Mouse (Mus musculus) retina, adult 2 months (tissue): ENCODE measurements around the gene Rom1.
"Not testable (repeated sequence)": the region's sequence is repeated elsewhere in the genome, so short reads cannot be mapped to it uniquely, and the experiment has no call there.

Experiments used
- DNase-seq: peaks from one replicate; pipeline ENCODE4 v3.0.0-alpha.2; 2012; ENCODE audit warnings: low read depth, low spot score

Rom1 gene

GRCm38 (mm10) chr19:8929224-8930088, at the start of gene Rom1, which contains the start of gene Eml3:
TSS of gene Rom1 (minus strand) at chr19:8929356.
TSS of gene Eml3 (plus strand) at chr19:8929552.
- DNase-seq, result peak; percentile 99

- DNase-seq, result peak; percentile 22
These were observed 47.4 kb upstream of the Rom1 start for GRCm38 (mm10) chr19:8976535-8976934.

GRCm38 (mm10) chr19:8975491-8975890, 46.3 kb upstream of the Rom1 start:
- DNase-seq, result no peak

DNA sequence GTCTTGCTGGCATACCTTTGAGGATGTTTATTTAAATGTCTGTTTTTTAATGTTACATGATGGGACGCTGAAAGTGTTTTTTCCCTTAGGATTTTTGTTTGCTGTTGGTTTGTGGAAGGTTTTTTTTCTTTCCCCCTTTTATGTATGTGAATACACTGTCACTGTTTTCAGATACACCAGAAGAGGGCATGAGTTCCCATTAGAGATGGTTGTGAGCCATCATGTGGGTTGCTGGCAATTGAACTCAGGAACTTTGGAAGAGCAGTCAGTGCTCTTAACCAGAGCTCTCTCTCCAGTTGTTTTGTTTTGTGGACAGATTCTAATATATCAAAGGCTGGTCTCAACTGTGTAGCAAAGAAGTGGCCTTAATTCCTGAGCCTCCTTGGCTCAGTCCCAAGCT, 45.5 kb upstream of the Rom1 start:
- DNase-seq, result no peak

GRCm38 (mm10) chr19:8972491-8972890, 43.3 kb upstream of the Rom1 start:
- DNase-seq, result not testable (repeated sequence)

DNA sequence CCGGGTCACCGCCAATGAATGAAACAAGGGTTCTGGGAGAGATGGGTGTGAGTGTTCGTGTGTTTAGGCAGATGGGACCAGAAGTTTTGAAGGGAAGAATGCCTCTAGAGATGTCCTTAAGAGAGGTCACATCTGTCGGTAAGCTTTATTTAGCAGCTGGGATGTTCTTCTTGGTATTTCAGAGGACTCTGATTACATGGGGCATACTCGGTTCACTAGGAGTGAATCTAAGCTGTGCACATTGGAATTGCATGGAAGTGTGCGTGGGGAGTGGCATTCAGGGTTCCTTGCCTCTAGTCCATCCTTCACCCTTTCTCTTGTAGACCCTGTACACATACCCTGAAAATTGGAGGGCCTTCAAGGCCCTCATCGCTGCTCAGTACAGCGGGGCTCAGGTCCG, 38.7 kb upstream of the Rom1 start:
- no peak for DNase-seq

- DNase-seq, result no peak
These were observed 38.2 kb upstream of the Rom1 start for GRCm38 (mm10) chr19:8967373-8967743.

- DNase-seq, result peak; percentile 95
These were observed 37.6 kb upstream of the Rom1 start, which contains the start of gene Eef1g for GRCm38 (mm10) chr19:8966590-8967372. TSS of gene Eef1g (plus strand) at chr19:8967041.

DNA sequence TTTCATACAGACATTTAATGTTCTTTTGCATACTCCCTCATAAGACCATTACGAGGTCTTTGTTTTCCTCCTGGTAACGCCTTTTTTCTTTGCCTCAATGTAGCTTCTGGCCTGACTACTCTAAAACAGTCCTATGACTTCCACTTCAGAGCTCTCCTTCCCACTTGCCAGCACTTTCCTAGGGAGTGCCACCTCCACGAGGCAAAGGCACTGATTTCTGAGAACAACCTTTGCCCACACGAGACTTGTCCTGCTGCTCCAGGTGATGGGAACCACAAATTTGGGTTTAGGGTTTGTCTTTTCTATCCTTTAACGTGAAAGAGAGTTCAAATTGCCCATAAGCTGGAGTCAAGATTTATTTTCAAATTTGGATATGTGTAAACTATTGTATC, 37.0 kb upstream of the Rom1 start:
- no peak for DNase-seq

GRCm38 (mm10) chr19:8965771-8966170, 36.6 kb upstream of the Rom1 start:
- no peak for DNase-seq

- no peak for DNase-seq
These were observed 35.9 kb upstream of the Rom1 start for GRCm38 (mm10) chr19:8965075-8965474.

- DNase-seq, result no peak
These were observed 33.1 kb upstream of the Rom1 start for GRCm38 (mm10) chr19:8962256-8962655.

- no peak for DNase-seq
These were observed 25.0 kb upstream of the Rom1 start for GRCm38 (mm10) chr19:8954171-8954570.

DNA sequence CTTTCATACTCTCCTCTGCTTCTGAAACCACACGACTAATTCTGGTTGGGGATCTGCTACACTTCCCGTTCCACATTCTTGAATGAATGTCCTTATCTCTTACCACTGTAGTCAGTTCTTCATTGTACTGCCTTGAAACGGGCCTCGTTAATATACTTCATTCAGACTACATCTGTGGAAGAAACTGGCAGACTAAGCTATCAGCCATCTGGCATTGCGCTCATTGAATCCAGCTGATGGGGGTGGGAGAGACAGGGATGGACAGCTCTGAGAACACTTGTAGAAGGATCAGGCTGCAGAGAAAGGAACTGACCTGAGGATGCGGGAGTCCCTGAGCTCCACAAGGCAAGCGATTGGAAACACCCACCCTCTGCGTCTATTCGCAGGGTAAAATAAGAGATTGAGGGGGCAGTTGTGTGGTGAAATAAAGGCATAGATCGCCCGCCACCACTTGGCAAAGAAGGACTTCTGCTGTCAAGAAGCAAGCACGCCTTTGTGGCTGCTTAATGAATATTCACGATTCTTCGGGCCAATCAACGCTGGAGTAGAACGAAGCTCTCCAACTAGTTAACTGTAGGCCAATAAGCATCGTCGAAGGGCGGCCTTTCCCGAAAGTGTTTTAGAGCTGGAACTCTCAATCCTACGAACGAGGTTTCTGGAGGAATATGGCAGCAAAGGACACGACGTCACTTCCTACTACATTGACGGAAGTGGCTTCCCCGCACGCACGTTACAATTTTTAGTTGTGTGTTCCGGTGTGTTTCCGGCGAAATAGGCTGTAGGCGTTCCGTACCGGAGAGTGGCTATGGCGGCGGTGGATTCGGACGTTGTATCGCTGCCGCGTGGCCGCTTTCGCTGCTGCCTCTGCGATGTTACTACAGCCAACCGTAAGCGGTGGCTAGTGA, 24.2 kb upstream of the Rom1 start, which contains the start of gene Tut1:
Tut1 (plus strand) TSS at position 713 of the 905 bp plus-strand sequence.
- DNase-seq, result peak; percentile 87

DNA sequence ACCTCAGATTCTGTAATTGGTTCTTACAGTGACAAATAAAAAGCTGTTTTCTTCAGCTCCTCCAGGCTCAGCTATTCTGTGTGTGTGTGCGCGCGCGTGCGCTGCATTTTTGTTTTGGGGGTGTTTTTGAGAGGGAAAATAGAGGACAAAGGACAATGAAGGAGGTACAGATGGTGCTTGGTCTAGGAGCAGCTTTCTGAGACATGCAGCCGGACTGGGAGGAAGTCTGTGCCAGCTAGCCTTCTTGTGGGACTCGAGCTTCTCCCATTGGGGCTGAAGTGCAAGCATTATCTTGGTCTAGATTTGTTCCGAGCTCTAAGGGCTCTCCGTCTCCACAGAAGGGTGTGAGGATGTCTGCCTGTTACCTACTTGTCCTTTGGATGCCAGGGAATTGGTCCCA, 23.1 kb upstream of the Rom1 start:
- DNase-seq, result no peak

GRCm38 (mm10) chr19:8950190-8950589, 21.0 kb upstream of the Rom1 start:
- DNase-seq, result no peak

DNA sequence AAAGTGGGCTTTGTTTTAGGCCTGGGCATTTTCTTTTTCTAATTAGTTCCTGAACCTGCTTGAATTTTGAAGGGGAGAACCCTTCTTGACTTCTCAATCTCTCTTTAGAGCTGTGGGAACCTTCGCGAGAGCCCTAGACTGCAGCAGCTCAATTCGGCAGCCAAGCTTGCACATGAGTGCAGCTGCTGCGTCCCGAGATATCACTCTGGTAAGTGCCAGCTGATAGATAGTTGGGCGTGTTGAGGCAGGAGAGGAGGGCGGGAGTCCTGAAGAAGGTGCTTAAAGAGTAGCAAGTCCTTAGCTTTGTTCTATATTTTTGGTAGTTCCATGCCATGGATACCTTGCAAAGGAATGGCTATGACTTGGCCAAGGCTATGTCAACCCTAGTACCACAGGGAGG, 17.8 kb upstream of the Rom1 start:
- no peak for DNase-seq

DNA sequence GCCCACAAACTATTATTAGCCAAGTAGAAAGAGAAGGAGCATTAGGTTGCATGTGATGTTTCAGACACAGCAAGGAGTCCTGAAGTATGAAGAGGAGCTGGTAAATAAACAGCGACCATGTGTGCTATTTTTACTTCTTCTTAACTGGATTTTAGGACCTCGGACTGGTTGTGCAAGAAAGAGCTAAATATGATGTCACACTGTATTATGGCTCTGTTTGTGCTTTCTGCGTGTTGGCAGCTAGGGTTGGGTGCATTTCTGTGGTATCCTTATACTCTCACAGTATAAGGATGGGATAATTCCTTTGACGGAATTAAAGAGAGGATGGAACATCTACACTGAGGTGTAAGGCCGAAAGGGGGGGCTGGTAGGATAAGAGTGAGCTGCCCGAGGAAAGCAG, 16.1 kb upstream of the Rom1 start:
- no peak for DNase-seq

GRCm38 (mm10) chr19:8944750-8945149, 15.6 kb upstream of the Rom1 start:
- DNase-seq, result no peak

GRCm38 (mm10) chr19:8944062-8944461, 14.9 kb upstream of the Rom1 start:
- DNase-seq, result no peak

DNA sequence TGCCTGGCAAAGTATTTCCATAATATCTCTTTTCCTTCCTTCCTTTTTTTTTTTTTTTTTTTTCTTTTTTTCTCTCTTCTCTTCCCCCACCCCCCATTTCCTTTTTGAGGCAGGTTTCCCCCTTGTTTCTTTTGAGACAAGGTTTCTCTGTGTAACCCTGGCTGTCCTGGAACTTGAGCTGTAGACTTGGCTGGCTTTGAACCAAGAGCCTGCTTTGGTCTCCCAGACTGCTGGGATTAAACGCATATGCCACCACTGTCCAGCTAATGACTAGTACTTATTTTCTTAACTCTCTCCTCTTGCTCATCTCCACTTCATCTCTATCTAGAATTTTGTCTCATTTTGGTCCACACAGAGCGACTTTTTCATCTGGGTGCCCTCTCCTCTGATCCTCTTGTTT, 13.9 kb upstream of the Rom1 start:
- no peak for DNase-seq
